Mouse (Mus musculus) heart, postnatal 0 days (tissue): ENCODE results near the gene Farp1. TPM values are rescaled to one million over a fixed set of nuclear protein-coding genes. Genes with fewer than 3 reads are reported as not detected.
"Not testable (repeated sequence)": the region's sequence is repeated elsewhere in the genome, so short reads cannot be mapped to it uniquely, and the experiment has no call there.

Experiments used
- ATAC-seq: fragments of 200-750 bp; cut with Nextera tagmentation; 2 replicates; pipeline ENCODE4 v1.8.0; 2017; ENCODE audit warnings: low read depth, moderate number of reproducible peaks, moderate library complexity; ENCODE audit not compliant: insufficient read depth
- DNase-seq: peaks from one replicate; pipeline ENCODE4 v3.0.0-alpha.2; 2016; ENCODE audit warnings: low spot score
- H3K27ac ChIP-seq: fragments of 300-500 bp; sonication (generic); 2 replicates; pipeline ENCODE4 v1.5.1; 2014; ENCODE audit warnings: low read depth, mild to moderate bottlenecking
- H3K27me3 ChIP-seq: fragments of 300-500 bp; sonication (generic); 2 replicates; pipeline ENCODE4 v1.6.1; 2014; ENCODE audit warnings: low read length, mixed read lengths; ENCODE audit not compliant: control insufficient read depth, insufficient read depth
- H3K36me3 ChIP-seq: fragments of 300-500 bp; sonication (generic); replicated peaks from 2 replicates; pipeline ENCODE4 v1.6.1; 2014; ENCODE audit warnings: low read length, mixed read lengths; ENCODE audit not compliant: control insufficient read depth, insufficient read depth
- H3K4me1 ChIP-seq: fragments of 300-500 bp; sonication (generic); 2 replicates; pipeline ENCODE4 v1.6.1; 2014; ENCODE audit warnings: antibody characterized with exemption; ENCODE audit not compliant: control insufficient read depth, insufficient read depth
- H3K4me2 ChIP-seq: fragments of 300-500 bp; sonication (generic); 2 replicates; pipeline ENCODE4 v1.6.1; 2014; ENCODE audit warnings: low read depth, mild to moderate bottlenecking, low read length, moderate library complexity
- H3K4me3 ChIP-seq: fragments of 300-500 bp; sonication (generic); 2 replicates; pipeline ENCODE4 v1.5.1; 2014; ENCODE audit warnings: low read depth, low read length
- H3K9ac ChIP-seq: fragments of 300-500 bp; sonication (generic); replicated peaks from 2 replicates; pipeline ENCODE4 v1.6.1; 2014; ENCODE audit warnings: low read depth, low read length, mixed read lengths
- H3K9me3 ChIP-seq: fragments of 300-500 bp; sonication (generic); replicated peaks from 2 replicates; pipeline ENCODE4 v1.6.1; 2016; ENCODE audit warnings: low read length; ENCODE audit not compliant: control insufficient read depth
- CTCF ChIP-seq: IDR thresholded peaks from 2 replicates; pipeline ENCODE4 v1.5.1; 2016; ENCODE audit warnings: antibody characterized with exemption, control low read depth, low read depth
- EP300 ChIP-seq: IDR thresholded peaks from 2 replicates; pipeline ENCODE4 v1.6.1; 2016; ENCODE audit warnings: antibody characterized with exemption, low read depth
- WGBS: fragments of 180-500 bp; shearing (Covaris S2); extraction: QIAGEN DNeasy Blood & Tissue Kit; methylation state at CpG from one replicate; pipeline ENCODE4 v1.1.7; 2014; 5-methylcytosine and 5-hydroxymethylcytosine counted together
- polyA plus RNA-seq: library from polyadenylated mRNA; unstranded; fragments of >200 nt; fragmentation: Nextera tagmentation; extraction: Ambion mirVana; gene quantifications from 2 replicates; pipeline ENCODE4 v1.2.1, GENCODE M21; 2015
- total RNA-seq: library from RNA; depleted of rRNA; stranded (reverse); fragments of >200 nt; gene quantifications from 2 replicates; pipeline ENCODE4 v1.2.3, GENCODE M21; 2014; ENCODE audit warnings: low replicate concordance

Farp1 gene
- total and polyA plus RNA-seq, 2 experiments from 2014 or later, result 5.4 to 14.9 TPM

DNA sequence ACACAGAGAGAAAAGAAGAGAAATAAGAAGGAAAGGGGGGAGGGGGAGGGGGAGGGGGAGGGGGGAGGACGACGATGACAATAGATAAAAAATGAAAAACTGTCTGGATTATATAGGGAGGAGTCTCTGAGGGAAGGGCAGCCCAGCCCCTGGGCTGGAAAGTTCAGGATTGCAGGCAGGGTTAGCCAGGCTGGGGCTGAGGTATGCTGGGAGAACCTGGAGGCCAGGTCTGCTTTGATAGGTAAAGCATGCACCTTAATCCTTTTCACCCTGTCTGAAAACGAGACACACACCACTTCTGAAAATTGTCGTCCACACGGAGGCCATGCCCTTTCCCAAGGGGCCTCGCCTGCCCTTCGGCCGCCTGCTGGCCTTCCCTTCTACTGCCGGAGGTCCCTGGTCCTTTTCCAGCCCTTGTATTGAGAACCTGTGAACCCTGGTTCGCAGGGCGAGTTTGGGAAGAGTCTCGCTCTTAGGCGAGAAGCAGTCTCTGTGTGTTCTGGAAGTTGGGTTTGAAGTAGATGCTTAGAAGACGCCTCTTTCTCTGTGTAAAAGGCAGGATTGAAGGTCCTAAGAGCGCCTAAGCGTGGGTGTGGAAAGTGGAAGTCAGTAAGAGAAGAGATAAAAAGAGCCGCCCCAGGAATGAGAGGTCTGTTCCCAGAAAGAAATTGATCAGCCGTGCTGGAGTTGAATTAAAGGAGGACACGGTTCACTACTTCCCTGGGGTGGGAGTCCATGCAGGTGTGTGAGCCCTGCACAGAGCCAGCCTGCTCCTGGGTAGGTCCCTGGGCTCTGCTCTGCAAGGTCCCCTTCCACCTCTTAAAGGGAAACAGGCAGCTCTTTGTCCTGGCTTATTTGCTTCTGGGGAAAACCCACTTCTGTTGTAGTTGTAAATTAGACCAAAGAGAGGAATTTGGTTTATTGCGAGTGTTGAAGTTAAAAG is 94.1 kb downstream of the Farp1 start:
- Histone ChIP-seq H3K27ac (no peak overlapping the region), H3K9ac (no peak overlapping the region), H3K4me1 (peaks cover 9% of the 10 kb centered on the region; the same call in 1 of the 2 replicates), H3K27me3 (no peaks in the 10 kb centered on the region), H3K36me3 (0 out of 2 replicates have a peak, but pooled peaks cover 6% of the 10 kb centered on the region), H3K4me2 (peak overlapping the region; percentile 4; the same call in 1 of the 2 replicates), H3K4me3 (no peak overlapping the region), H3K9me3 (no peaks in the 10 kb centered on the region)
- WGBS, result 50% methylated on average over 20 of the region's 20 CpGs
- DNase-seq (no peak), ATAC-seq (no peak)
- TF ChIP-seq CTCF (peak; percentile 16; the same call in 1 of the 2 replicates), EP300 (no peak)

DNA sequence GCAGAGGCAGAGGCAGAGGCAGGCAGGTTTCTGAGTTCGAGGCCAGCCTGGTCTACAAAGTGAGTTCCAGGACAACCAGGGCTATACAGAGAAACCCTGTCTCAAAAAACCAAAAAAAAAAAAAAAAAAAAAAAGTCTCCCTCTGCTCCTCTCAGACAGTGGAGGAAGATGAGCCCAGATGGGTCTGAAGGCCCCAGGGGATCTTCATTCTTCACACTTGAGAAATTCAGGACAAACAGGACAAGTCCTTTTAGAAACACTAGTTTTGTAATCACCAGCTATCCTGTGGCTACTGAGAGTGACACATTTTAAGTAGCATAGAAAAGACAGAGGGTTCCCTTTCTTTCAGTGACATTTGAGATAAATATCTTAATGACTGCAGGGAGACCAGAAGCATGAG is 95.4 kb downstream of the Farp1 start:
- H3K9me3 ChIP-seq, H3K4me3 ChIP-seq, H3K4me1 ChIP-seq, ATAC-seq, H3K9ac ChIP-seq, H3K4me2 ChIP-seq, H3K36me3 ChIP-seq, H3K27ac ChIP-seq, DNase-seq, H3K27me3 ChIP-seq: not testable (repeated sequence)
- WGBS, result no CpG with 5 or more reads among the region's 1 CpGs

DNA sequence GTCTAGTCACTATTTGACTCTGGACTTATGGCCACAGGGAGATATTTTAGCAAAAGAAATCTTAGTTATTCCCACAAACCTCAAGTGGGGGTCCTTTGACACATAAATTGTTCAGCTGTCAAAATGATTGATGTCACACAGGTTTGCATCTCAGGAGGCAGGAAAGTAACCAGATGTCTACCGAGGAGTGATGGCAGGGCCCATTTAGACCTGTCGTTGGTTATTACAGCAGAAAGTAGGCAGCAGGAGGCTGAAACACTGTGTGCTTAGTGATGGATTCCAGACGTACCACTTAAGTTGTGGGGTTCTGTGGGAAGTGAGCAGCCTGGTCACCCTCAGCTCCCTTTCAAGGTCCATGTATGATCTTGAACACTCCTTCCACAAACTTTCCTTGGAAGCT is 99.4 kb downstream of the Farp1 start:
- Histone ChIP-seq H3K4me2 (no peak overlapping the region), H3K4me3 (no peak overlapping the region), H3K36me3 (no peaks in the 10 kb centered on the region), H3K9ac (no peak overlapping the region), H3K27ac (no peak overlapping the region), H3K9me3 (no peaks in the 10 kb centered on the region), H3K4me1 (peaks cover 20% of the 10 kb centered on the region; the same call in 1 of the 2 replicates), H3K27me3 (no peaks in the 10 kb centered on the region)
- 39% methylated on average over 3 of the region's 3 CpGs for WGBS
- TF ChIP-seq CTCF (no peak), EP300 (no peak)
- DNase-seq, result no peak
- no peak for ATAC-seq

DNA sequence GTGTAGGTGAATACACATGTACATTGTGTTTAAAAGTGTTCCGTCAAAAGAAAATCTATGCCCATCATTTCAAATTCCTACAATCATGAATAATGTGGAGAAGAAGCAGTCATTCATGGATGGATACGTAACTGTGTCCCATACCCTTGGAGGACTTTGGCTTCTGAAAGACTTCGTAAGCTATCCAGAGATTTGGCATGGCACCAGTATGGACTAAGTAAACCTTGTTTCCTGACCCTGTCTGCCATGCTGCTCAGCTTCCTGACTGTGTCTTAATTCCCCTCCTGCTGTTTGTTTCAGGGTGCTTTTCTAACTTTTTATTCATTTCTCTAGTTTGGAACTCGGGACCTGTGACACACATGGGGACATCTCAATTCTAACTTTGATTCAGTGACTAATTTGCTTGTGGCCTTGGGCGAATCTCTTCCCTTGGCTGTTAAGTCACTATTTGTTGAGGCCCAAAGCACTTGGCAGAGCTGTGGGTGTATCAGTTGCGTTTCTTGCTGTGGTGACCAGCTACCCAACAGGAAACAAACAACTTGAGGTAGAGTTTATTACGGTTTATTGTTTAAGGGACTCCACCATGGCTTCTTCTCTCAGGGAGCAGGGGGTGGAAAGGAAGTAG is 108.9 kb downstream of the Farp1 start:
- Histone ChIP-seq H3K4me3 (no peak overlapping the region), H3K4me1 (peaks cover 16% of the 10 kb centered on the region), H3K27ac (no peak overlapping the region), H3K9me3 (no peaks in the 10 kb centered on the region), H3K27me3 (no peaks in the 10 kb centered on the region), H3K9ac (no peak overlapping the region), H3K36me3 (no peaks in the 10 kb centered on the region), H3K4me2 (no peak overlapping the region)
- TF ChIP-seq EP300 (no peak), CTCF (no peak)
- DNase-seq (no peak), ATAC-seq (no peak)
- WGBS, result 88% methylated on average over 7 of the region's 7 CpGs

DNA sequence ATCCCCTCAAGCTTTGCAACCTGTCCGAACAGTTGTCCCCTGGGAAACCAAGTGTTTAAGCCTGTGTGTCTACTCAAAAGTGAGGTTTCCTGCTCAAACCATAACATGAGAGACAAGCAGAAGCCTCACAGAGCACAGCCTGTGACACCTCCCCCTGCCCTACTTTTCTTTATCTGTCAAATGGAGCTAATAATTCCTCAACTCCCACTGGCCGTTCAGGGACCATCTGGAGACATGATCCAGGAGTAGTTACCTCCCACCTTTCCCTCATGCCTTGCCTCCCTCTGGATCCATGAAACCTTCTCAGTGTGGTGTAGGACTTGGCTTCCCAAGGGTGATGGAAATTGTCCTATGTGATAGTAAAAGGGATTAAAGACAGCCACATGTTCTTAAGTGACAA is 109.5 kb downstream of the Farp1 start:
- no peak for TF ChIP-seq EP300
- Histone ChIP-seq H3K4me1 (peaks cover 16% of the 10 kb centered on the region), H3K4me3 (no peak overlapping the region), H3K27me3 (no peaks in the 10 kb centered on the region), H3K27ac (no peak overlapping the region), H3K9ac (no peak overlapping the region), H3K9me3 (no peaks in the 10 kb centered on the region), H3K4me2 (no peak overlapping the region), H3K36me3 (no peaks in the 10 kb centered on the region)
- 70% methylated on average over 2 of the region's 2 CpGs for WGBS
- ATAC-seq, result no peak
- DNase-seq, result no peak
